Comparison of ENCODE assay signal across 9 mouse cellular contexts in the genomic region with DNA sequence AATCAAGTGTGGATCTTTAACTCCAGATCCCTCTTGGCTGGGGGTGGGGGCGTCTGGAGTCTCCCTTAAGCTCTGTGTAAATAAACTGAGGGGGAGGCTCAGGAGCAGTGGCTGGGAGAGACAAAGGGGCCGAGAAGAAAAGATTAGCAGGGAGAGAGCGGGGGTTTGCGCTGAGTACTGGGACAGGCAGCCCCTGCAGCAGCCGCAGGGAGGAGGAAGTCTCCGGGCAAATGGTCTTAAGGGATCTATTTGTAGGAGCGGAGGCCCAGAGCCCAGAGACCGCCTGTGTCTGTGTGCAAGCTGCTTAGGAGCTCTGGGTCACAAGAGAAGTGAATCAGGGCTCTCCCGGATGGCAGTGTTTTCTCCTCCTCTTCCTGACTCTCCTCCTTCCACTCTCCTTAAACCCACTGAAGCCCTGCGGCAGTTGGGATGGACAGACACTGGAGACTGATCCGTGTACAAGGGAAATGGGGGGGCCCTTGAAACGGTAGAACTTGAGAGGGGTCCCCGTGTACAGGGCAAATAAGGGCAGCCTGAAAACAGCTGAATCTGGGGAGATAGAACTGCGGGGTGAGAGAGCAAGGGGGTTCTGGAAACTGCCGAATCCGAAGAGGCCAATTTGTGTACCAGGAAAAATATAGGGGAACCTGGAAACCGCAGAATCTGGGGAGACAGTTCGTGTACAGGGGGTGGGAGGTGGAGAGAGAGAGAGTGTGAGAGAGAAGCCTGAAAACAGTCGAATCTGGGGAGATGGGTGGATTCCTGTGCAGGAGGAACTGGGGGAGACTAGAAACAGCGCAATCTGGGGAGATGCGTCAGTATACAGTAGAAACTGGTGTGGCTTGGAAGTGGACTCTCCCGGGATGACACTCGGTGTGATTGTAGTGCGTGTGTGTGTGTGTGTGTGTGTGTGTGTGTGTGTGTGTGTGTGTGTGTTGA. TPM values are rescaled to one million over a fixed set of nuclear protein-coding genes. Genes with fewer than 3 reads are reported as not detected.
DNase-seq lines count a peak whose midpoint lies in the region; ATAC-seq and TF ChIP-seq lines count a peak whose summit lies in the region.
"Had no signal": no experiment of that assay in that cellular context is flagged by ENCODE, and none has a peak within 500 bp of the region (broad histone marks: within the 10 kb centered on the region; RNA-seq: fewer than 3 reads in every experiment).

No protein-coding gene starts in this region.

- no peak for DNase-seq in layer of hippocampus, adult 2 months (ENCODE audit: low spot score in 2 of 2)
- no peak for DNase-seq in layer of hippocampus, adult 11-12 months (ENCODE audit: low spot score)
- peak; percentile 77 for DNase-seq in embryonic facial prominence, embryonic 10.5 days (ENCODE audit: low spot score)
- peak; percentile 60 for DNase-seq in hindbrain, postnatal 0 days (ENCODE audit: low spot score)
- no peak for DNase-seq in thymus, postnatal 4 days
- no peak for DNase-seq in spleen, postnatal 14 days (ENCODE audit: low spot score in 2 of 2)
- DNase-seq in ovary, postnatal 10 days (ENCODE audit: low spot score), result no peak

- H3K4me2 ChIP-seq in hindbrain, postnatal 0 days (ENCODE audit: low read depth, low read length), result no peak overlapping the region
- peak overlapping the region; percentile 29 for H3K4me2 ChIP-seq in neural tube, embryonic 15.5 days

- H3K9ac ChIP-seq in hindbrain, postnatal 0 days (replicated peaks; ENCODE audit: low read length), result peak overlapping the region; percentile 18; the same call in 1 of the 2 replicates
- peak overlapping the region; percentile 27 for H3K9ac ChIP-seq in neural tube, embryonic 15.5 days (replicated peaks)

- peaks cover 65% of the 10 kb centered on the region for H3K4me1 ChIP-seq in embryonic facial prominence, embryonic 10.5 days
- peaks cover 38% of the 10 kb centered on the region for H3K4me1 ChIP-seq in hindbrain, postnatal 0 days (ENCODE audit: insufficient read depth, low read length)
- peaks cover 57% of the 10 kb centered on the region for H3K4me1 ChIP-seq in neural tube, embryonic 15.5 days

- H3K4me3 ChIP-seq in layer of hippocampus, adult 2 months, result no peak overlapping the region
- peak overlapping the region; percentile 46 for H3K4me3 ChIP-seq in embryonic facial prominence, embryonic 10.5 days
- H3K4me3 ChIP-seq in hindbrain, postnatal 0 days (ENCODE audit: low read length), result no peak overlapping the region
- no peak overlapping the region for H3K4me3 ChIP-seq in neural tube, embryonic 15.5 days (replicated peaks)

- H3K27ac ChIP-seq in layer of hippocampus, adult 2 months, result peak overlapping the region; percentile 86
- peak overlapping the region; percentile 95 for H3K27ac ChIP-seq in embryonic facial prominence, embryonic 10.5 days (replicated peaks)
- H3K27ac ChIP-seq in hindbrain, postnatal 0 days, result peak overlapping the region; percentile 95
- peak overlapping the region; percentile 94 for H3K27ac ChIP-seq in neural tube, embryonic 15.5 days (replicated peaks)

- no peaks in the 10 kb centered on the region for H3K9me3 ChIP-seq in embryonic facial prominence, embryonic 10.5 days
- H3K9me3 ChIP-seq in hindbrain, postnatal 0 days (ENCODE audit: low read length), result no peaks in the 10 kb centered on the region
- H3K9me3 ChIP-seq in neural tube, embryonic 15.5 days (replicated peaks), result no peaks in the 10 kb centered on the region

- WGBS in embryonic facial prominence, embryonic 10.5 days, result 3% methylated on average over 24 of the region's 24 CpGs
- 6% methylated on average over 24 of the region's 24 CpGs for WGBS in hindbrain, postnatal 0 days
- 3% methylated on average over 24 of the region's 24 CpGs for WGBS in neural tube, embryonic 15.5 days

- H3K27me3 ChIP-seq in embryonic facial prominence, embryonic 10.5 days (replicated peaks; ENCODE audit: low read depth, poor library complexity, severe bottlenecking), result 0 out of 2 replicates have a peak, but pooled peaks cover 3% of the 10 kb centered on the region
- H3K27me3 ChIP-seq in hindbrain, postnatal 0 days (ENCODE audit: insufficient read depth, low read length), result no peaks in the 10 kb centered on the region
- H3K27me3 ChIP-seq in neural tube, embryonic 15.5 days (replicated peaks), result no peaks in the 10 kb centered on the region

- no peak; the same call in 1 of the 2 replicates for TF ChIP-seq CTCF in layer of hippocampus, adult 2 months (conservative IDR thresholded peaks at IDR 0.05)
- TF ChIP-seq CTCF in hindbrain, postnatal 0 days (IDR thresholded peaks at IDR 0.05; ENCODE audit: low read depth), result peak; percentile 8; the same call in 1 of the 2 replicates

- peak; percentile 36; the same call in 1 of the 2 replicates for ATAC-seq in hindbrain, postnatal 0 days
- peak; percentile 33 for ATAC-seq in neural tube, embryonic 15.5 days (ENCODE audit: low FRiP score)

- no peaks in the 10 kb centered on the region for H3K36me3 ChIP-seq in embryonic facial prominence, embryonic 10.5 days (replicated peaks)
- no peaks in the 10 kb centered on the region for H3K36me3 ChIP-seq in hindbrain, postnatal 0 days (ENCODE audit: insufficient read depth, low read length)
- no peaks in the 10 kb centered on the region for H3K36me3 ChIP-seq in neural tube, embryonic 15.5 days

RNA-seq across cellular contexts. Expression of a gene that starts 23.0 kb away (rescaled TPM):
- 1 to 10 TPM; 5.9 to 7.0 TPM for total RNA-seq in layer of hippocampus, adult 2 months (2021)
- polyA plus RNA-seq in embryonic facial prominence, embryonic 10.5 days (2016; fragmentation: Nextera tagmentation; extraction: Ambion mirVana), result 36.2 and 37.4 TPM in 2 replicates
- total RNA-seq in hindbrain, postnatal 0 days (2014; rRNA removed), result 6.3 and 12.6 TPM in 2 replicates
- polyA plus RNA-seq in hindbrain, postnatal 0 days (2015; fragmentation: Nextera tagmentation; extraction: Ambion mirVana), result 26.4 and 28.1 TPM in 2 replicates
- 29.2 and 42.0 TPM in 2 replicates for polyA plus RNA-seq in neural tube, embryonic 15.5 days (2015; fragmentation: Nextera tagmentation; extraction: Ambion mirVana)

RNA-seq across cellular contexts. Expression of a gene that starts 42.9 kb away (rescaled TPM):
- 100 to 1,000 TPM; 221 to 229 TPM for total RNA-seq in layer of hippocampus, adult 2 months (2021)
- polyA plus RNA-seq in embryonic facial prominence, embryonic 10.5 days (2016; fragmentation: Nextera tagmentation; extraction: Ambion mirVana), result 65.4 and 69.9 TPM in 2 replicates
- 91.4 and 92.8 TPM in 2 replicates for total RNA-seq in hindbrain, postnatal 0 days (2014; rRNA removed)
- polyA plus RNA-seq in hindbrain, postnatal 0 days (2015; fragmentation: Nextera tagmentation; extraction: Ambion mirVana), result 67.2 and 69.0 TPM in 2 replicates
- polyA plus RNA-seq in neural tube, embryonic 15.5 days (2015; fragmentation: Nextera tagmentation; extraction: Ambion mirVana), result 71.8 and 78.2 TPM in 2 replicates

RNA-seq across cellular contexts. Expression of a gene that starts 43.6 kb away (rescaled TPM):
- total RNA-seq in layer of hippocampus, adult 2 months (2021), result 10 to 100 TPM; 34.5 to 41.6 TPM
- polyA plus RNA-seq in embryonic facial prominence, embryonic 10.5 days (2016; fragmentation: Nextera tagmentation; extraction: Ambion mirVana), result 90.1 and 99.9 TPM in 2 replicates
- 44.9 and 56.5 TPM in 2 replicates for total RNA-seq in hindbrain, postnatal 0 days (2014; rRNA removed)
- polyA plus RNA-seq in hindbrain, postnatal 0 days (2015; fragmentation: Nextera tagmentation; extraction: Ambion mirVana), result 77.1 and 87.8 TPM in 2 replicates
- polyA plus RNA-seq in neural tube, embryonic 15.5 days (2015; fragmentation: Nextera tagmentation; extraction: Ambion mirVana), result 82.4 and 85.7 TPM in 2 replicates

RNA-seq across cellular contexts. Expression of a gene that starts 55.2 kb away (rescaled TPM):
- not detected for total RNA-seq in layer of hippocampus, adult 2 months (2021)
- 1.1 and 2.3 TPM in 2 replicates for polyA plus RNA-seq in embryonic facial prominence, embryonic 10.5 days (2016; fragmentation: Nextera tagmentation; extraction: Ambion mirVana)
- total RNA-seq in hindbrain, postnatal 0 days (2014; rRNA removed), result 0.10 and 0.75 TPM in 2 replicates
- polyA plus RNA-seq in hindbrain, postnatal 0 days (2015; fragmentation: Nextera tagmentation; extraction: Ambion mirVana), result 0.19 and 0.71 TPM in 2 replicates
- 0.47 and 5.2 TPM in 2 replicates for polyA plus RNA-seq in neural tube, embryonic 15.5 days (2015; fragmentation: Nextera tagmentation; extraction: Ambion mirVana)
- total RNA-seq: layer of hippocampus, postnatal 36 days had no signal

Comparison
In these comparisons a context has a peak if more than half of its experiments do, and no peak if none do; other contexts are left out.
1. DNase-seq: peak in embryonic facial prominence, embryonic 10.5 days (single experiment) and hindbrain, postnatal 0 days (single experiment); none in layer of hippocampus, adult 2 months (0 of 2), layer of hippocampus, adult 11-12 months (single experiment), thymus, postnatal 4 days (single experiment), spleen, postnatal 14 days (0 of 2) and ovary, postnatal 10 days (single experiment).
2. Peak in every context shown above with its lines, with median percentiles within 50 percentile points of each other: H3K27ac ChIP-seq.